Mouse (Mus musculus): ENCODE measurements around the gene Wipi2. TPM values are rescaled to one million over a fixed set of nuclear protein-coding genes. Genes with fewer than 3 reads are reported as not detected.

The Wipi2 gene
- polyA plus RNA-seq, 1 experiment from 2014 or later = 61.2 TPM

- 84% methylated on average over 7 of the region's 7 CpGs for WGBS
- Histone ChIP-seq H3K9ac (replicated peaks; ENCODE audit: low read length) (no peak overlapping the region), H3K36me3 (replicated peaks; ENCODE audit: control insufficient read depth, insufficient read depth, low read depth, low read length) (peaks cover 9% of the 10 kb centered on the region), H3K4me1 (ENCODE audit: control insufficient read depth, insufficient read depth, low read length) (no peaks in the 10 kb centered on the region), H3K4me2 (ENCODE audit: low read depth, low read length) (no peak overlapping the region), H3K9me3 (replicated peaks; ENCODE audit: control insufficient read depth, low read length) (no peaks in the 10 kb centered on the region), H3K27me3 (ENCODE audit: control insufficient read depth, insufficient read depth, low read length) (no peaks in the 10 kb centered on the region), H3K27ac (replicated peaks; ENCODE audit: low read depth, low read length) (no peak overlapping the region), H3K4me3 (ENCODE audit: low read depth, low read length) (no peak overlapping the region)
- no peak for DNase-seq (ENCODE audit: low spot score)
- ATAC-seq (replicated peaks; ENCODE audit: insufficient number of reproducible peaks, low FRiP score, low TSS enrichment, low read depth) = no peak
Observed at GRCm38 (mm10) chr5:142660656-142661434, 33.3 kb downstream of the Wipi2 start.

- DNase-seq (ENCODE audit: low spot score) = no peak
- H3K4me2 ChIP-seq (ENCODE audit: low read depth, low read length) = no peak overlapping the region
- H3K9ac ChIP-seq (replicated peaks; ENCODE audit: low read length) = no peak overlapping the region
- H3K36me3 ChIP-seq (replicated peaks; ENCODE audit: control insufficient read depth, insufficient read depth, low read depth, low read length) = peaks cover 3% of the 10 kb centered on the region
- no peak overlapping the region for H3K4me3 ChIP-seq (ENCODE audit: low read depth, low read length)
- ATAC-seq (replicated peaks; ENCODE audit: insufficient number of reproducible peaks, low FRiP score, low TSS enrichment, low read depth) = no peak
- WGBS = 34% methylated on average over 3 of the region's 3 CpGs
- no peaks in the 10 kb centered on the region for H3K4me1 ChIP-seq (ENCODE audit: control insufficient read depth, insufficient read depth, low read length)
- no peak overlapping the region for H3K27ac ChIP-seq (replicated peaks; ENCODE audit: low read depth, low read length)
- no peaks in the 10 kb centered on the region for H3K27me3 ChIP-seq (ENCODE audit: control insufficient read depth, insufficient read depth, low read length)
- H3K9me3 ChIP-seq (replicated peaks; ENCODE audit: control insufficient read depth, low read length) = no peaks in the 10 kb centered on the region
Observed at GRCm38 (mm10) chr5:142667921-142668320, 40.4 kb downstream of the Wipi2 start.

GRCm38 (mm10) chr5:142668556-142669263, 41.2 kb downstream of the Wipi2 start:
- Histone ChIP-seq H3K4me3 (ENCODE audit: low read depth, low read length) (no peak overlapping the region), H3K9me3 (replicated peaks; ENCODE audit: control insufficient read depth, low read length) (no peaks in the 10 kb centered on the region), H3K9ac (replicated peaks; ENCODE audit: low read length) (no peak overlapping the region), H3K4me1 (ENCODE audit: control insufficient read depth, insufficient read depth, low read length) (no peaks in the 10 kb centered on the region), H3K27me3 (ENCODE audit: control insufficient read depth, insufficient read depth, low read length) (no peaks in the 10 kb centered on the region), H3K27ac (replicated peaks; ENCODE audit: low read depth, low read length) (no peak overlapping the region), H3K36me3 (replicated peaks; ENCODE audit: control insufficient read depth, insufficient read depth, low read depth, low read length) (peaks cover 3% of the 10 kb centered on the region), H3K4me2 (ENCODE audit: low read depth, low read length) (no peak overlapping the region)
- no peak for ATAC-seq (replicated peaks; ENCODE audit: insufficient number of reproducible peaks, low FRiP score, low TSS enrichment, low read depth)
- WGBS = 83% methylated on average over 11 of the region's 11 CpGs
- DNase-seq (ENCODE audit: low spot score) = no peak

- no peak overlapping the region for H3K4me2 ChIP-seq (ENCODE audit: low read depth, low read length)
- WGBS = 78% methylated on average over 7 of the region's 7 CpGs
- H3K9me3 ChIP-seq (replicated peaks; ENCODE audit: control insufficient read depth, low read length) = no peaks in the 10 kb centered on the region
- no peak for ATAC-seq (replicated peaks; ENCODE audit: insufficient number of reproducible peaks, low FRiP score, low TSS enrichment, low read depth)
- no peaks in the 10 kb centered on the region for H3K27me3 ChIP-seq (ENCODE audit: control insufficient read depth, insufficient read depth, low read length)
- DNase-seq (ENCODE audit: low spot score) = no peak
- no peak overlapping the region for H3K4me3 ChIP-seq (ENCODE audit: low read depth, low read length)
- no peaks in the 10 kb centered on the region for H3K4me1 ChIP-seq (ENCODE audit: control insufficient read depth, insufficient read depth, low read length)
- no peak overlapping the region for H3K27ac ChIP-seq (replicated peaks; ENCODE audit: low read depth, low read length)
- no peak overlapping the region for H3K9ac ChIP-seq (replicated peaks; ENCODE audit: low read length)
- peaks cover 3% of the 10 kb centered on the region for H3K36me3 ChIP-seq (replicated peaks; ENCODE audit: control insufficient read depth, insufficient read depth, low read depth, low read length)
Observed at GRCm38 (mm10) chr5:142669726-142670125, 42.2 kb downstream of the Wipi2 start.

GRCm38 (mm10) chr5:142673082-142673481, 45.6 kb downstream of the Wipi2 start:
- Histone ChIP-seq H3K4me3 (ENCODE audit: low read depth, low read length) (no peak overlapping the region), H3K4me1 (ENCODE audit: control insufficient read depth, insufficient read depth, low read length) (no peaks in the 10 kb centered on the region), H3K9me3 (replicated peaks; ENCODE audit: control insufficient read depth, low read length) (no peaks in the 10 kb centered on the region), H3K27ac (replicated peaks; ENCODE audit: low read depth, low read length) (no peak overlapping the region), H3K4me2 (ENCODE audit: low read depth, low read length) (no peak overlapping the region), H3K27me3 (ENCODE audit: control insufficient read depth, insufficient read depth, low read length) (no peaks in the 10 kb centered on the region), H3K9ac (replicated peaks; ENCODE audit: low read length) (no peak overlapping the region), H3K36me3 (replicated peaks; ENCODE audit: control insufficient read depth, insufficient read depth, low read depth, low read length) (no peaks in the 10 kb centered on the region; the same call in 1 of the 2 replicates)
- WGBS = 35% methylated on average over 5 of the region's 5 CpGs
- peak; percentile 45 for DNase-seq (ENCODE audit: low spot score)
- 0 out of 2 replicates have a peak, but pooled peaks have one; percentile 21 for ATAC-seq (replicated peaks; ENCODE audit: insufficient number of reproducible peaks, low FRiP score, low TSS enrichment, low read depth)

GRCm38 (mm10) chr5:142678141-142678571, 50.7 kb downstream of the Wipi2 start:
- Histone ChIP-seq H3K9me3 (replicated peaks; ENCODE audit: control insufficient read depth, low read length) (no peaks in the 10 kb centered on the region), H3K27me3 (ENCODE audit: control insufficient read depth, insufficient read depth, low read length) (no peaks in the 10 kb centered on the region), H3K27ac (replicated peaks; ENCODE audit: low read depth, low read length) (no peak overlapping the region), H3K4me1 (ENCODE audit: control insufficient read depth, insufficient read depth, low read length) (no peaks in the 10 kb centered on the region), H3K36me3 (replicated peaks; ENCODE audit: control insufficient read depth, insufficient read depth, low read depth, low read length) (no peaks in the 10 kb centered on the region), H3K4me2 (ENCODE audit: low read depth, low read length) (no peak overlapping the region), H3K4me3 (ENCODE audit: low read depth, low read length) (no peak overlapping the region), H3K9ac (replicated peaks; ENCODE audit: low read length) (no peak overlapping the region)
- DNase-seq (ENCODE audit: low spot score) (no peak), ATAC-seq (replicated peaks; ENCODE audit: insufficient number of reproducible peaks, low FRiP score, low TSS enrichment, low read depth) (no peak)
- WGBS = 70% methylated on average over 7 of the region's 7 CpGs

- H3K27me3 ChIP-seq (ENCODE audit: control insufficient read depth, insufficient read depth, low read length) = no peaks in the 10 kb centered on the region
- ATAC-seq (replicated peaks; ENCODE audit: insufficient number of reproducible peaks, low FRiP score, low TSS enrichment, low read depth) (no peak), DNase-seq (ENCODE audit: low spot score) (no peak)
- H3K4me1 ChIP-seq (ENCODE audit: control insufficient read depth, insufficient read depth, low read length) = no peaks in the 10 kb centered on the region
- 95% methylated on average over 1 of the region's 1 CpGs for whole genome bisulfite sequencing
- no peak overlapping the region for H3K9ac ChIP-seq (replicated peaks; ENCODE audit: low read length)
- H3K4me2 ChIP-seq (ENCODE audit: low read depth, low read length) = no peak overlapping the region
- no peaks in the 10 kb centered on the region for H3K36me3 ChIP-seq (replicated peaks; ENCODE audit: control insufficient read depth, insufficient read depth, low read depth, low read length)
- H3K27ac ChIP-seq (replicated peaks; ENCODE audit: low read depth, low read length) = no peak overlapping the region
- H3K4me3 ChIP-seq (ENCODE audit: low read depth, low read length) = no peak overlapping the region
- H3K9me3 ChIP-seq (replicated peaks; ENCODE audit: control insufficient read depth, low read length) = no peaks in the 10 kb centered on the region
Observed at GRCm38 (mm10) chr5:142679065-142679464, 51.6 kb downstream of the Wipi2 start.

GRCm38 (mm10) chr5:142681911-142682310, 54.4 kb downstream of the Wipi2 start:
- Histone ChIP-seq H3K4me2 (ENCODE audit: low read depth, low read length) (no peak overlapping the region), H3K4me3 (ENCODE audit: low read depth, low read length) (no peak overlapping the region), H3K9ac (replicated peaks; ENCODE audit: low read length) (no peak overlapping the region), H3K27me3 (ENCODE audit: control insufficient read depth, insufficient read depth, low read length) (no peaks in the 10 kb centered on the region), H3K36me3 (replicated peaks; ENCODE audit: control insufficient read depth, insufficient read depth, low read depth, low read length) (no peaks in the 10 kb centered on the region), H3K4me1 (ENCODE audit: control insufficient read depth, insufficient read depth, low read length) (no peaks in the 10 kb centered on the region), H3K9me3 (replicated peaks; ENCODE audit: control insufficient read depth, low read length) (no peaks in the 10 kb centered on the region), H3K27ac (replicated peaks; ENCODE audit: low read depth, low read length) (no peak overlapping the region)
- WGBS = 80% methylated on average over 3 of the region's 3 CpGs
- ATAC-seq (replicated peaks; ENCODE audit: insufficient number of reproducible peaks, low FRiP score, low TSS enrichment, low read depth) (no peak), DNase-seq (ENCODE audit: low spot score) (no peak)
